Mouse (Mus musculus) hindbrain, embryonic 16.5 days (tissue): ENCODE measurements around the gene Ctnnd2. TPM values are rescaled to one million over a fixed set of nuclear protein-coding genes. Genes with fewer than 3 reads are reported as not detected.

Experiments used
- ATAC-seq: fragments of 200-750 bp; cut with Nextera tagmentation; 2 replicates; pipeline ENCODE4 v1.8.0; 2017; ENCODE audit warnings: moderate TSS enrichment, moderate library complexity
- H3K27ac ChIP-seq: fragments of 300-500 bp; sonication (generic); 2 replicates; pipeline ENCODE4 v1.5.1; 2014; ENCODE audit warnings: low read depth, mild to moderate bottlenecking, control low read depth, low read length, moderate library complexity
- H3K27me3 ChIP-seq: fragments of 300-500 bp; sonication (generic); replicated peaks from 2 replicates; pipeline ENCODE4 v1.6.1; 2014; ENCODE audit warnings: low read length; ENCODE audit not compliant: control insufficient read depth, insufficient read depth
- H3K36me3 ChIP-seq: fragments of 300-500 bp; sonication (generic); 2 replicates; pipeline ENCODE4 v1.6.1; 2014; ENCODE audit warnings: mild to moderate bottlenecking, low read length, moderate library complexity, mixed read lengths; ENCODE audit not compliant: control insufficient read depth, insufficient read depth
- H3K4me1 ChIP-seq: fragments of 300-500 bp; sonication (generic); 2 replicates; pipeline ENCODE4 v1.6.1; 2014; ENCODE audit warnings: low read depth, low read length; ENCODE audit not compliant: control insufficient read depth, insufficient read depth
- H3K4me2 ChIP-seq: fragments of 300-500 bp; sonication (generic); 2 replicates; pipeline ENCODE4 v1.6.1; 2014; ENCODE audit warnings: mild to moderate bottlenecking, low read length, control low read depth, moderate library complexity
- H3K4me3 ChIP-seq: fragments of 300-500 bp; sonication (generic); 2 replicates; pipeline ENCODE4 v1.5.1; 2014; ENCODE audit warnings: mild to moderate bottlenecking, low read length, control low read depth, moderate library complexity
- H3K9ac ChIP-seq: fragments of 300-500 bp; sonication (generic); 2 replicates; pipeline ENCODE4 v1.6.1; 2014; ENCODE audit warnings: low read depth, mild to moderate bottlenecking, control low read depth, low read length, moderate library complexity
- H3K9me3 ChIP-seq: fragments of 300-500 bp; sonication (generic); 2 replicates; pipeline ENCODE4 v1.6.1; 2014; ENCODE audit warnings: mild to moderate bottlenecking, low read length, moderate library complexity; ENCODE audit not compliant: control insufficient read depth
- WGBS: fragments of 180-500 bp; shearing (Covaris S2); extraction: QIAGEN DNeasy Blood & Tissue Kit; methylation state at CpG from one replicate; pipeline ENCODE4 v1.1.7; 2014; 5-methylcytosine and 5-hydroxymethylcytosine counted together
- polyA plus RNA-seq: library from polyadenylated mRNA; unstranded; fragments of >200 nt; fragmentation: Nextera tagmentation; extraction: Ambion mirVana; gene quantifications from 2 replicates; pipeline ENCODE4 v1.2.1, GENCODE M21; 2015

The Ctnnd2 gene
- polyA plus RNA-seq, 1 experiment from 2014 or later: 56.9 TPM

- Histone ChIP-seq H3K36me3 (no peaks in the 10 kb centered on the region), H3K9ac (no peak overlapping the region), H3K4me1 (no peaks in the 10 kb centered on the region), H3K27me3 (no peaks in the 10 kb centered on the region), H3K9me3 (no peaks in the 10 kb centered on the region), H3K4me2 (no peak overlapping the region), H3K27ac (no peak overlapping the region), H3K4me3 (no peak overlapping the region)
- WGBS: 88% methylated on average over 1 of the region's 1 CpGs
- no peak for ATAC-seq
Observed at GRCm38 (mm10) chr15:30364491-30364890, 192.1 kb downstream of the Ctnnd2 start.

- no peak overlapping the region for H3K27ac ChIP-seq
- H3K4me2 ChIP-seq: no peak overlapping the region
- no peaks in the 10 kb centered on the region for H3K36me3 ChIP-seq
- ATAC-seq: 0 out of 2 replicates have a peak, but pooled peaks have one; percentile 26
- H3K27me3 ChIP-seq: no peaks in the 10 kb centered on the region
- H3K9ac ChIP-seq: no peak overlapping the region
- 61% methylated on average over 7 of the region's 7 CpGs for WGBS
- H3K4me3 ChIP-seq: no peak overlapping the region
- H3K4me1 ChIP-seq: peaks cover 3% of the 10 kb centered on the region; the same call in 1 of the 2 replicates
- H3K9me3 ChIP-seq: no peaks in the 10 kb centered on the region
Observed at GRCm38 (mm10) chr15:30369997-30370396, 197.6 kb downstream of the Ctnnd2 start.

GRCm38 (mm10) chr15:30371151-30371550 is 198.8 kb downstream of the Ctnnd2 start:
- no peaks in the 10 kb centered on the region for H3K9me3 ChIP-seq
- no peak overlapping the region for H3K4me2 ChIP-seq
- no peak overlapping the region for H3K9ac ChIP-seq
- no peaks in the 10 kb centered on the region for H3K27me3 ChIP-seq
- H3K4me1 ChIP-seq: peaks cover 3% of the 10 kb centered on the region; the same call in 1 of the 2 replicates
- no peak overlapping the region for H3K4me3 ChIP-seq
- no peaks in the 10 kb centered on the region for H3K36me3 ChIP-seq
- H3K27ac ChIP-seq: no peak overlapping the region
- WGBS: 71% methylated on average over 2 of the region's 2 CpGs
- ATAC-seq: no peak

GRCm38 (mm10) chr15:30373654-30374215 is 201.3 kb downstream of the Ctnnd2 start:
- no peak overlapping the region for H3K4me3 ChIP-seq
- peaks cover 3% of the 10 kb centered on the region; the same call in 1 of the 2 replicates for H3K4me1 ChIP-seq
- WGBS: 70% methylated on average over 6 of the region's 6 CpGs
- H3K27me3 ChIP-seq: no peaks in the 10 kb centered on the region
- ATAC-seq: no peak
- no peaks in the 10 kb centered on the region for H3K36me3 ChIP-seq
- no peak overlapping the region for H3K9ac ChIP-seq
- no peak overlapping the region for H3K27ac ChIP-seq
- H3K4me2 ChIP-seq: no peak overlapping the region
- H3K9me3 ChIP-seq: no peaks in the 10 kb centered on the region

GRCm38 (mm10) chr15:30374907-30375306 is 202.5 kb downstream of the Ctnnd2 start:
- no peak overlapping the region for H3K9ac ChIP-seq
- no peak overlapping the region for H3K4me2 ChIP-seq
- peaks cover 3% of the 10 kb centered on the region; the same call in 1 of the 2 replicates for H3K4me1 ChIP-seq
- H3K27me3 ChIP-seq: no peaks in the 10 kb centered on the region
- no peaks in the 10 kb centered on the region for H3K9me3 ChIP-seq
- WGBS: 88% methylated on average over 5 of the region's 5 CpGs
- H3K27ac ChIP-seq: no peak overlapping the region
- 0 out of 2 replicates have a peak, but pooled peaks have one; percentile 31 for ATAC-seq
- no peak overlapping the region for H3K4me3 ChIP-seq
- no peaks in the 10 kb centered on the region for H3K36me3 ChIP-seq

GRCm38 (mm10) chr15:30383075-30383842 is 210.9 kb downstream of the Ctnnd2 start:
- Histone ChIP-seq H3K9me3 (no peaks in the 10 kb centered on the region), H3K27me3 (no peaks in the 10 kb centered on the region), H3K4me2 (no peak overlapping the region), H3K27ac (no peak overlapping the region), H3K4me1 (peaks cover 5% of the 10 kb centered on the region; the same call in 1 of the 2 replicates), H3K4me3 (no peak overlapping the region), H3K36me3 (no peaks in the 10 kb centered on the region), H3K9ac (no peak overlapping the region)
- 23% methylated on average over 9 of the region's 9 CpGs for WGBS
- no peak for ATAC-seq

GRCm38 (mm10) chr15:30384386-30384785 is 212.0 kb downstream of the Ctnnd2 start:
- Histone ChIP-seq H3K4me3 (no peak overlapping the region), H3K4me2 (no peak overlapping the region), H3K27ac (no peak overlapping the region), H3K36me3 (no peaks in the 10 kb centered on the region), H3K9ac (no peak overlapping the region), H3K9me3 (no peaks in the 10 kb centered on the region), H3K27me3 (no peaks in the 10 kb centered on the region), H3K4me1 (peaks cover 5% of the 10 kb centered on the region; the same call in 1 of the 2 replicates)
- no peak for ATAC-seq
- 65% methylated on average over 5 of the region's 5 CpGs for WGBS

GRCm38 (mm10) chr15:30386489-30386888 is 214.1 kb downstream of the Ctnnd2 start:
- H3K27me3 ChIP-seq: no peaks in the 10 kb centered on the region
- H3K4me2 ChIP-seq: no peak overlapping the region
- no peak overlapping the region for H3K9ac ChIP-seq
- peaks cover 5% of the 10 kb centered on the region; the same call in 1 of the 2 replicates for H3K4me1 ChIP-seq
- ATAC-seq: no peak
- H3K4me3 ChIP-seq: no peak overlapping the region
- no peak overlapping the region for H3K27ac ChIP-seq
- no peaks in the 10 kb centered on the region for H3K36me3 ChIP-seq
- no peaks in the 10 kb centered on the region for H3K9me3 ChIP-seq

GRCm38 (mm10) chr15:30387244-30387643 is 214.9 kb downstream of the Ctnnd2 start:
- no peak overlapping the region for H3K4me2 ChIP-seq
- 44% methylated on average over 6 of the region's 6 CpGs for WGBS
- H3K9ac ChIP-seq: no peak overlapping the region
- H3K4me3 ChIP-seq: no peak overlapping the region
- no peak overlapping the region for H3K27ac ChIP-seq
- no peaks in the 10 kb centered on the region for H3K36me3 ChIP-seq
- H3K27me3 ChIP-seq: no peaks in the 10 kb centered on the region
- no peaks in the 10 kb centered on the region for H3K9me3 ChIP-seq
- no peak for ATAC-seq
- peaks cover 5% of the 10 kb centered on the region; the same call in 1 of the 2 replicates for H3K4me1 ChIP-seq
